Mouse (Mus musculus): ENCODE results near the gene Dlg2. TPM values are rescaled to one million over a fixed set of nuclear protein-coding genes. Genes with fewer than 3 reads are reported as not detected.

Gene Dlg2
- polyA plus RNA-seq, 1 experiment: 0.85 TPM

- Histone ChIP-seq H3K9me3 (replicated peaks; ENCODE audit: control insufficient read depth, insufficient read depth, low read length, poor library complexity, severe bottlenecking) (no peaks in the 10 kb centered on the region), H3K9ac (ENCODE audit: low read depth, poor library complexity, severe bottlenecking) (no peak overlapping the region), H3K27ac (ENCODE audit: insufficient read depth, low read length) (no peak overlapping the region), H3K4me3 (ENCODE audit: low read depth, low read length) (no peak overlapping the region), H3K4me1 (ENCODE audit: control insufficient read depth, insufficient read depth, low read length) (no peaks in the 10 kb centered on the region), H3K27me3 (ENCODE audit: control insufficient read depth, insufficient read depth, low read length, poor library complexity, severe bottlenecking) (no peaks in the 10 kb centered on the region), H3K36me3 (ENCODE audit: control insufficient read depth, insufficient read depth, low read length, poor library complexity, severe bottlenecking) (no peaks in the 10 kb centered on the region)
- TF ChIP-seq EP300 (IDR thresholded peaks at IDR 0.05; ENCODE audit: insufficient read depth, low read depth, low read length) (no peak), POLR2A (IDR thresholded peaks at IDR 0.05; ENCODE audit: insufficient read depth, low read length) (no peak), CTCF (IDR thresholded peaks at IDR 0.05; ENCODE audit: low read depth, low read length) (no peak)
Observed at GRCm38 (mm10) chr7:92196004-92196403, 1719.5 kb downstream of the Dlg2 start.

- H3K9me3 ChIP-seq (replicated peaks; ENCODE audit: control insufficient read depth, insufficient read depth, low read length, poor library complexity, severe bottlenecking): no peaks in the 10 kb centered on the region
- no peaks in the 10 kb centered on the region for H3K36me3 ChIP-seq (ENCODE audit: control insufficient read depth, insufficient read depth, low read length, poor library complexity, severe bottlenecking)
- H3K9ac ChIP-seq (ENCODE audit: low read depth, poor library complexity, severe bottlenecking): no peak overlapping the region
- no peaks in the 10 kb centered on the region for H3K27me3 ChIP-seq (ENCODE audit: control insufficient read depth, insufficient read depth, low read length, poor library complexity, severe bottlenecking)
- no peaks in the 10 kb centered on the region for H3K4me1 ChIP-seq (ENCODE audit: control insufficient read depth, insufficient read depth, low read length)
- no peak overlapping the region for H3K4me3 ChIP-seq (ENCODE audit: low read depth, low read length)
- TF ChIP-seq CTCF (IDR thresholded peaks at IDR 0.05; ENCODE audit: low read depth, low read length) (no peak), EP300 (IDR thresholded peaks at IDR 0.05; ENCODE audit: insufficient read depth, low read depth, low read length) (no peak), POLR2A (IDR thresholded peaks at IDR 0.05; ENCODE audit: insufficient read depth, low read length) (no peak)
- H3K27ac ChIP-seq (ENCODE audit: insufficient read depth, low read length): no peak overlapping the region
Observed at GRCm38 (mm10) chr7:92197621-92198020, 1721.1 kb downstream of the Dlg2 start.

GRCm38 (mm10) chr7:92199131-92199530 is 1722.7 kb downstream of the Dlg2 start:
- TF ChIP-seq POLR2A (IDR thresholded peaks at IDR 0.05; ENCODE audit: insufficient read depth, low read length): no peak
- no peak for TF ChIP-seq CTCF (IDR thresholded peaks at IDR 0.05; ENCODE audit: low read depth, low read length)
- no peak for TF ChIP-seq EP300 (IDR thresholded peaks at IDR 0.05; ENCODE audit: insufficient read depth, low read depth, low read length)
- Histone ChIP-seq H3K27me3 (ENCODE audit: control insufficient read depth, insufficient read depth, low read length, poor library complexity, severe bottlenecking) (no peaks in the 10 kb centered on the region), H3K9me3 (replicated peaks; ENCODE audit: control insufficient read depth, insufficient read depth, low read length, poor library complexity, severe bottlenecking) (no peaks in the 10 kb centered on the region), H3K27ac (ENCODE audit: insufficient read depth, low read length) (no peak overlapping the region), H3K4me3 (ENCODE audit: low read depth, low read length) (no peak overlapping the region), H3K9ac (ENCODE audit: low read depth, poor library complexity, severe bottlenecking) (no peak overlapping the region), H3K36me3 (ENCODE audit: control insufficient read depth, insufficient read depth, low read length, poor library complexity, severe bottlenecking) (no peaks in the 10 kb centered on the region), H3K4me1 (ENCODE audit: control insufficient read depth, insufficient read depth, low read length) (no peaks in the 10 kb centered on the region)

- H3K27ac ChIP-seq (ENCODE audit: insufficient read depth, low read length): no peak overlapping the region
- no peak for TF ChIP-seq POLR2A (IDR thresholded peaks at IDR 0.05; ENCODE audit: insufficient read depth, low read length)
- TF ChIP-seq CTCF (IDR thresholded peaks at IDR 0.05; ENCODE audit: low read depth, low read length): no peak
- no peak for TF ChIP-seq EP300 (IDR thresholded peaks at IDR 0.05; ENCODE audit: insufficient read depth, low read depth, low read length)
- no peaks in the 10 kb centered on the region for H3K36me3 ChIP-seq (ENCODE audit: control insufficient read depth, insufficient read depth, low read length, poor library complexity, severe bottlenecking)
- no peak overlapping the region for H3K4me3 ChIP-seq (ENCODE audit: low read depth, low read length)
- no peaks in the 10 kb centered on the region for H3K9me3 ChIP-seq (replicated peaks; ENCODE audit: control insufficient read depth, insufficient read depth, low read length, poor library complexity, severe bottlenecking)
- H3K4me1 ChIP-seq (ENCODE audit: control insufficient read depth, insufficient read depth, low read length): no peaks in the 10 kb centered on the region
- H3K9ac ChIP-seq (ENCODE audit: low read depth, poor library complexity, severe bottlenecking): no peak overlapping the region
- H3K27me3 ChIP-seq (ENCODE audit: control insufficient read depth, insufficient read depth, low read length, poor library complexity, severe bottlenecking): no peaks in the 10 kb centered on the region
Observed at GRCm38 (mm10) chr7:92210701-92211100, 1734.2 kb downstream of the Dlg2 start.

- no peak overlapping the region for H3K4me3 ChIP-seq (ENCODE audit: low read depth, low read length)
- no peaks in the 10 kb centered on the region for H3K4me1 ChIP-seq (ENCODE audit: control insufficient read depth, insufficient read depth, low read length)
- no peak for TF ChIP-seq EP300 (IDR thresholded peaks at IDR 0.05; ENCODE audit: insufficient read depth, low read depth, low read length)
- no peak overlapping the region for H3K9ac ChIP-seq (ENCODE audit: low read depth, poor library complexity, severe bottlenecking)
- H3K27ac ChIP-seq (ENCODE audit: insufficient read depth, low read length): no peak overlapping the region
- H3K9me3 ChIP-seq (replicated peaks; ENCODE audit: control insufficient read depth, insufficient read depth, low read length, poor library complexity, severe bottlenecking): no peaks in the 10 kb centered on the region
- H3K27me3 ChIP-seq (ENCODE audit: control insufficient read depth, insufficient read depth, low read length, poor library complexity, severe bottlenecking): no peaks in the 10 kb centered on the region
- H3K36me3 ChIP-seq (ENCODE audit: control insufficient read depth, insufficient read depth, low read length, poor library complexity, severe bottlenecking): no peaks in the 10 kb centered on the region
Observed at GRCm38 (mm10) chr7:92213751-92214150, 1737.3 kb downstream of the Dlg2 start.

- H3K27ac ChIP-seq (ENCODE audit: insufficient read depth, low read length): no peak overlapping the region
Observed at GRCm38 (mm10) chr7:92218171-92218570, 1741.7 kb downstream of the Dlg2 start.

More at GRCm38 (mm10) chr7:92218171-92218570, 1741.7 kb downstream of the Dlg2 start:
- H3K4me1 ChIP-seq (ENCODE audit: control insufficient read depth, insufficient read depth, low read length): no peaks in the 10 kb centered on the region
- no peaks in the 10 kb centered on the region for H3K36me3 ChIP-seq (ENCODE audit: control insufficient read depth, insufficient read depth, low read length, poor library complexity, severe bottlenecking)
- no peaks in the 10 kb centered on the region for H3K27me3 ChIP-seq (ENCODE audit: control insufficient read depth, insufficient read depth, low read length, poor library complexity, severe bottlenecking)
- no peak for TF ChIP-seq CTCF (IDR thresholded peaks at IDR 0.05; ENCODE audit: low read depth, low read length)
- TF ChIP-seq EP300 (IDR thresholded peaks at IDR 0.05; ENCODE audit: insufficient read depth, low read depth, low read length): no peak
- no peak for TF ChIP-seq POLR2A (IDR thresholded peaks at IDR 0.05; ENCODE audit: insufficient read depth, low read length)
- no peak overlapping the region for H3K9ac ChIP-seq (ENCODE audit: low read depth, poor library complexity, severe bottlenecking)
- H3K4me3 ChIP-seq (ENCODE audit: low read depth, low read length): no peak overlapping the region
- H3K9me3 ChIP-seq (replicated peaks; ENCODE audit: control insufficient read depth, insufficient read depth, low read length, poor library complexity, severe bottlenecking): no peaks in the 10 kb centered on the region

Data from ES-Bruce4 (cell line).